Mouse (Mus musculus): ENCODE data around the gene Limd2.

GRCm38 (mm10) chr11:106158081-106158929, 2.4 kb downstream of the Limd2 start:
- peak; percentile 60 for TF ChIP-seq CTCF (IDR thresholded peaks at IDR 0.05; ENCODE audit: control insufficient read depth, insufficient read depth, insufficient read length)
- no peak for TF ChIP-seq CEBPB (IDR thresholded peaks at IDR 0.05; ENCODE audit: low read depth)
